Mouse (Mus musculus): ENCODE measurements at regions not wholly inside any gene's neighbourhood (a gene's known extent, or its start where the extent isn't known, plus 50 kb on each side); places are given as distances from the start of the nearest gene placed in this dataset.

DNA sequence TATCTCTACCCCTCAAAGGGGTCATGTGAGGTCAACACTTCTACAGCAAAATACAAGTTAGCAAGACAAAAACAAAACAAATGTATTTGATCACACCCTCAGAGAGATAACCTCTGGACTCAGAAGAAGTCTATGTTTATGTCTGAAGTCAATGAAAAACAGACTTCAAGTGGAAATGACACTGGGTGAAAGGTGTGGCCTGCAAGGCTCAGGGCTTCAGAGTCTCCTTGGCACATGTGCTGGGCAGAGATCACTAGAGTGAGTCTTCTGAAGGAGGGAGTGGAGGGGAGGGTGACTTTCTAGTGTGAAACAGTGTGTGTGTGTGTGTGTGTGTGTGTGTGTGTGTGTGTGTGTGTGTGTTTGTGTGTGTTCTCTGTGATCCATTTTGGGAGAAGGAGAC lies 68.2 kb downstream of the Il12a start:
- Histone ChIP-seq H3K4me1 (ENCODE audit: control insufficient read depth, insufficient read depth, low read length) (peaks cover 6% of the 10 kb centered on the region), H3K4me3 (ENCODE audit: insufficient read depth, low read length) (no peak overlapping the region), H3K27ac (ENCODE audit: insufficient read depth, low read length) (no peak overlapping the region)
- TF ChIP-seq CTCF (IDR thresholded peaks at IDR 0.05; ENCODE audit: extremely low read depth, insufficient read depth, low read length), result no peak

- no peak overlapping the region for H3K27ac ChIP-seq (ENCODE audit: insufficient read depth, low read length)
Observed at GRCm38 (mm10) chr3:68759375-68759774, 68.9 kb downstream of the Il12a start.

GRCm38 (mm10) chr3:68760806-68761205 lies 70.4 kb downstream of the Il12a start:
- TF ChIP-seq POLR2A (IDR thresholded peaks at IDR 0.05; ENCODE audit: extremely low read depth, insufficient read depth, low read length) (no peak), CTCF (IDR thresholded peaks at IDR 0.05; ENCODE audit: extremely low read depth, insufficient read depth, low read length) (no peak)

More at GRCm38 (mm10) chr3:68759375-68759774, 68.9 kb downstream of the Il12a start:
- Histone ChIP-seq H3K4me3 (ENCODE audit: insufficient read depth, low read length) (no peak overlapping the region), H3K4me1 (ENCODE audit: control insufficient read depth, insufficient read depth, low read length) (peaks cover 6% of the 10 kb centered on the region)
- TF ChIP-seq CTCF (IDR thresholded peaks at IDR 0.05; ENCODE audit: extremely low read depth, insufficient read depth, low read length) (no peak), POLR2A (IDR thresholded peaks at IDR 0.05; ENCODE audit: extremely low read depth, insufficient read depth, low read length) (no peak)

GRCm38 (mm10) chr3:68761242-68761625 lies 70.8 kb downstream of the Il12a start:
- H3K4me3 ChIP-seq (ENCODE audit: insufficient read depth, low read length), result no peak overlapping the region
- TF ChIP-seq POLR2A (IDR thresholded peaks at IDR 0.05; ENCODE audit: extremely low read depth, insufficient read depth, low read length) (no peak), CTCF (IDR thresholded peaks at IDR 0.05; ENCODE audit: extremely low read depth, insufficient read depth, low read length) (no peak)
- H3K27ac ChIP-seq (ENCODE audit: insufficient read depth, low read length), result 0 out of 2 replicates have a peak overlapping the region, but pooled peaks have one; percentile 2
- peaks cover 6% of the 10 kb centered on the region for H3K4me1 ChIP-seq (ENCODE audit: control insufficient read depth, insufficient read depth, low read length)

More at GRCm38 (mm10) chr3:68760806-68761205, 70.4 kb downstream of the Il12a start:
- Histone ChIP-seq H3K27ac (ENCODE audit: insufficient read depth, low read length) (no peak overlapping the region), H3K4me3 (ENCODE audit: insufficient read depth, low read length) (no peak overlapping the region), H3K4me1 (ENCODE audit: control insufficient read depth, insufficient read depth, low read length) (peaks cover 6% of the 10 kb centered on the region)

DNA sequence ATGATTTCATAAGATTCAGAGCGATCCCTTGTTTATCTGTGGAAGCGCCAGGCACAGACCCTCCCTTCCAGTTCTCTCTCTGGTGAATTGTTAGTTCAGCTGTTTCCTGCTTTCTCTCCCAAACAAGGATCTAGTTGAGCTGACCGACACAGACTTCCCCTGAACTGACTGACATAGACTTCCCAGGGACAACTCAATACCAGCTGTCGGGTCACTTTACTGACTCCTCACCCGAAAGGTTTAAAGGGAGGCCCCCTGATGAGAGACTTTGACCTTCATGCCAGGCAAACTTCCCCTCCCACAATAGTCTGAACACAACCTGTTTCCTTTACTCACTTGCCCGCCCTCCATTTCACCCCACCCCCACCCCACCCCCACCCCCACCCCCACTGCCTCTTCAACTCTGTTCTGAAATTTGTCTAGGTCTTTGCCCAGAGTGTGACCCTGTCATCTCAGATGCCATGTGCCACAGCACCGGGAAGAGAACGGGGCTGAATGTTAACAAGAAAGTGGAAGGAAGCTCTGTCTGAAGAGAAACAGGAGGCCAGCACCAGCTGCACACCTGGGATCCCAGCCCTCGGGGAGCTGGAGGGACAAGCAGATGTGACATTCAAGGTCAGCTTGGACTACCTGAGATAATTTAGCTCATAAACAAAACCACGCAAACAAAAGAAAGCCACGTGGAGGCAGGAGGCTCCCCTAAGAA lies 71.3 kb downstream of the Il12a start:
- Histone ChIP-seq H3K4me1 (ENCODE audit: control insufficient read depth, insufficient read depth, low read length) (peaks cover 6% of the 10 kb centered on the region), H3K27ac (ENCODE audit: insufficient read depth, low read length) (no peak overlapping the region), H3K4me3 (ENCODE audit: insufficient read depth, low read length) (no peak overlapping the region)
- TF ChIP-seq CTCF (IDR thresholded peaks at IDR 0.05; ENCODE audit: extremely low read depth, insufficient read depth, low read length) (no peak), POLR2A (IDR thresholded peaks at IDR 0.05; ENCODE audit: extremely low read depth, insufficient read depth, low read length) (no peak)

DNA sequence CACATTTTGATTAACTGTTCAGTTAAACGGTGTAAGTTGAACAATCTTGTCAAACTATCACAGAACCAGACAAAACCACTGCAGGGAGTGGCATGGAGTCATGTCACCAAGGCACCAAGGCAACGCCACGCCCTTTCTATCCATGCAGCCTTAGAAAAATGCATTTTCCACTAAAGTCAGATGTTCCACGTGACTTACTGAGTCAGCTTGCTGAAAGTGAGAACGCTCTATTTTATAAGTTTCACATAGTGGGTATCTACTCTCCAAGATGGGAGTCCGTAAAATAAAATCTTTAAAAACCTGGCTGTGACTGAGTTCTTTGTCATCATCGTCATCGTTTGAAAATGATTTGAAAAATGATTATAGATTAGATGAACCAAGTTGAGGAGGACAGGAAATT lies 72.5 kb downstream of the Il12a start:
- Histone ChIP-seq H3K27ac (ENCODE audit: insufficient read depth, low read length) (no peak overlapping the region), H3K4me1 (ENCODE audit: control insufficient read depth, insufficient read depth, low read length) (peaks cover 6% of the 10 kb centered on the region), H3K4me3 (ENCODE audit: insufficient read depth, low read length) (no peak overlapping the region)
- no peak for TF ChIP-seq POLR2A (IDR thresholded peaks at IDR 0.05; ENCODE audit: extremely low read depth, insufficient read depth, low read length)
- TF ChIP-seq CTCF (IDR thresholded peaks at IDR 0.05; ENCODE audit: extremely low read depth, insufficient read depth, low read length), result no peak

DNA sequence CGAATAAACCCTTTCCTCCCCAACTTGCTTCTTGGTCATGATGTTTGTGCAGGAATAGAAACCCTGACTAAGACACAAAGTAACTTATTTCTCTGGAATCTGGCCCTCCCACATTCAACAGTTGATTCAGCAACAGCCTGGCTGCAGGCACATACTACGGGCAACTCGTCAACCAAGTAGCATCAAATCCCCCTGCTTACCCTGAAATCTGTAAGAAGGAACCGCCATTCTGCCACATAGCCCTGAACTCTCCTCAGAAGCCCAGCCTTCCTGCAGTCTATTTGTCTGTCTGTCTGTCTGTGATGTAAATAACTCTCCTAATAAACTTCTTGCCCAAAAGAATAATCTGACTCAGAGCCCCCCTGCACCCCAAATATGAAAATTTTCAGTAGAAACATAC lies 73.9 kb downstream of the Il12a start:
- H3K27ac ChIP-seq (ENCODE audit: insufficient read depth, low read length), result no peak overlapping the region
- no peak for TF ChIP-seq POLR2A (IDR thresholded peaks at IDR 0.05; ENCODE audit: extremely low read depth, insufficient read depth, low read length)
- no peak for TF ChIP-seq CTCF (IDR thresholded peaks at IDR 0.05; ENCODE audit: extremely low read depth, insufficient read depth, low read length)
- peaks cover 6% of the 10 kb centered on the region for H3K4me1 ChIP-seq (ENCODE audit: control insufficient read depth, insufficient read depth, low read length)
- H3K4me3 ChIP-seq (ENCODE audit: insufficient read depth, low read length), result no peak overlapping the region

DNA sequence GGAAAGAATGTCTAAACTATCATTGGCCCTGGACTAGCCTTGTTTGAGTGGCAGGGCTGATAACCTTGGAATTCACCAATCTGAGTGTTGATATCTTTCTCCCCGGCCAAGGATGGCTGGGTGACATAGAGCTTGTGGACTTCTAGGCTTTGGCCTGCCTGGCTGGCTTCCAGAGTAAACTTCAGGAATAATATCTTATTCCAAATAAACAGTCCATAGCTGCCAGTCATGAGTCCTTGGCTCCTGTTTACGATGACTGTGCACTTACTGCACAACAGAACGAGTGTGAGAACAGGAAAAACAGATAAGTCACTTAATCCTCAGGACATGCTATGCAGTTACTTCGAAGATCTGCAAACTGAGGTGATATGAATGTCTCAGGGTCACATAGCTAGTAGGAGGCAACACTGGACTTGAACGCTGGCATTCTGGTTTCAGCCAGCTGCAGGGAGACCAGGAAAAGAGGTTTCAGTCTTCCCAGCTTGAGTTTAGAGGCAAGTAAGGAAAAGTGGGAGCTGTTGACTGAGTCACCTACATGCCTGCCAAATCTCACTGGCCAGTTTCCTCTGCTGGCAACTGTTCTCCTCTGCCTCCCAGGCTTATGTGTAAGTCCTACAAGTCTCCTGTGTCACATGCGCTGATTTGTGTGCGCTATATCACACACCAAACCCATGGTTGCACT lies 74.6 kb downstream of the Il12a start:
- H3K4me1 ChIP-seq (ENCODE audit: control insufficient read depth, insufficient read depth, low read length), result peaks cover 3% of the 10 kb centered on the region
- TF ChIP-seq CTCF (IDR thresholded peaks at IDR 0.05; ENCODE audit: extremely low read depth, insufficient read depth, low read length), result no peak
- no peak for TF ChIP-seq POLR2A (IDR thresholded peaks at IDR 0.05; ENCODE audit: extremely low read depth, insufficient read depth, low read length)
- no peak overlapping the region for H3K27ac ChIP-seq (ENCODE audit: insufficient read depth, low read length)
- no peak overlapping the region for H3K4me3 ChIP-seq (ENCODE audit: insufficient read depth, low read length)

DNA sequence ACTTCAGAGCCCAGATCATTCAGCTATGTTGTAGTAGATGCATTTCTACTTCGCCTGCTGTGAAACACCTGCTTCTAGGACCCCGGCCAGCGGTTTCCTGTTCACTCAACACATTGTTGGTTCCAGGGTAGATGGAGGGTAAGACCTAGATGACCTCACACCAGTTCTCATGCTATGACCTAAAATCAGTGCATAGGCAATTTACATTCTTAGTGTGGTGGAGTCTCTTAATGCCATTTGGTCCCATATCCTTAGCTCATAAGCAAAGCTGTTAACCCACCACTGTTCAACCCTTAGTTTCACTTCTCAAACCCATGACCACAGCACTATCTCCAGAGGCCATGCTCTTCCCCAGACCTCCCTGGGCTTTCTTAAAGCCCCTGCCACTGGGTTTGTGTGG lies 81.1 kb downstream of the Il12a start:
- Histone ChIP-seq H3K4me1 (ENCODE audit: control insufficient read depth, insufficient read depth, low read length) (no peaks in the 10 kb centered on the region), H3K4me3 (ENCODE audit: insufficient read depth, low read length) (no peak overlapping the region), H3K27ac (ENCODE audit: insufficient read depth, low read length) (no peak overlapping the region)
- TF ChIP-seq POLR2A (IDR thresholded peaks at IDR 0.05; ENCODE audit: extremely low read depth, insufficient read depth, low read length) (no peak), CTCF (IDR thresholded peaks at IDR 0.05; ENCODE audit: extremely low read depth, insufficient read depth, low read length) (no peak)

GRCm38 (mm10) chr3:68777801-68778200 lies 87.4 kb downstream of the Il12a start:
- TF ChIP-seq CTCF (IDR thresholded peaks at IDR 0.05; ENCODE audit: extremely low read depth, insufficient read depth, low read length) (no peak), POLR2A (IDR thresholded peaks at IDR 0.05; ENCODE audit: extremely low read depth, insufficient read depth, low read length) (no peak)
- no peaks in the 10 kb centered on the region for H3K4me1 ChIP-seq (ENCODE audit: control insufficient read depth, insufficient read depth, low read length)
- no peak overlapping the region for H3K4me3 ChIP-seq (ENCODE audit: insufficient read depth, low read length)
- no peak overlapping the region for H3K27ac ChIP-seq (ENCODE audit: insufficient read depth, low read length)

Data from cortical plate, adult 2 months (tissue).